Mouse (Mus musculus) liver, embryonic 16.5 days (tissue): ENCODE data around the gene Egfl8. TPM values are rescaled to one million over a fixed set of nuclear protein-coding genes. Genes with fewer than 3 reads are reported as not detected.

ENCODE experiments used
- ATAC-seq: fragments of 200-750 bp; cut with Nextera tagmentation; 2 replicates; pipeline ENCODE4 v1.8.0; 2017; ENCODE audit warnings: low read depth, mild to moderate bottlenecking, moderate number of reproducible peaks, moderate library complexity
- H3K27ac ChIP-seq: fragments of 300-500 bp; sonication (generic); 2 replicates; pipeline ENCODE4 v1.5.1; 2014; ENCODE audit warnings: mild to moderate bottlenecking, low read length
- H3K27me3 ChIP-seq: fragments of 300-500 bp; sonication (generic); 2 replicates; pipeline ENCODE4 v1.6.1; 2014; ENCODE audit warnings: low read depth, low read length, mixed read lengths; ENCODE audit not compliant: control insufficient read depth, insufficient read depth
- H3K36me3 ChIP-seq: fragments of 300-500 bp; sonication (generic); 2 replicates; pipeline ENCODE4 v1.6.1; 2014; ENCODE audit warnings: mild to moderate bottlenecking; ENCODE audit not compliant: control insufficient read depth, insufficient read depth
- H3K4me1 ChIP-seq: fragments of 300-500 bp; sonication (generic); 2 replicates; pipeline ENCODE4 v1.6.1; 2014; ENCODE audit warnings: low read depth, low read length, mixed read lengths; ENCODE audit not compliant: control insufficient read depth
- H3K4me2 ChIP-seq: fragments of 300-500 bp; sonication (generic); 2 replicates; pipeline ENCODE4 v1.6.1; 2014; ENCODE audit warnings: low read depth, low read length, mixed read lengths
- H3K4me3 ChIP-seq: fragments of 300-500 bp; sonication (generic); 2 replicates; pipeline ENCODE4 v1.5.1; 2014; ENCODE audit warnings: low read depth, mild to moderate bottlenecking, low read length
- H3K9ac ChIP-seq: fragments of 300-500 bp; sonication (generic); 2 replicates; pipeline ENCODE4 v1.6.1; 2014; ENCODE audit warnings: low read depth, low read length
- H3K9me3 ChIP-seq: fragments of 300-500 bp; sonication (generic); replicated peaks from 2 replicates; pipeline ENCODE4 v1.6.1; 2016; ENCODE audit warnings: low read length; ENCODE audit not compliant: control insufficient read depth
- WGBS: fragments of 180-500 bp; shearing (Covaris S2); extraction: QIAGEN DNeasy Blood & Tissue Kit; methylation state at CpG from one replicate; pipeline ENCODE4 v1.1.7; 2014; ENCODE audit not compliant: insufficient replicate concordance; 5-methylcytosine and 5-hydroxymethylcytosine counted together
- polyA plus RNA-seq: library from polyadenylated mRNA; unstranded; fragments of >200 nt; fragmentation: Nextera tagmentation; extraction: Ambion mirVana; gene quantifications from 2 replicates; pipeline ENCODE4 v1.2.1, GENCODE M21; 2015

Egfl8 gene
- polyA plus RNA-seq, 1 experiment from 2014 or later = 0.33 TPM

DNA sequence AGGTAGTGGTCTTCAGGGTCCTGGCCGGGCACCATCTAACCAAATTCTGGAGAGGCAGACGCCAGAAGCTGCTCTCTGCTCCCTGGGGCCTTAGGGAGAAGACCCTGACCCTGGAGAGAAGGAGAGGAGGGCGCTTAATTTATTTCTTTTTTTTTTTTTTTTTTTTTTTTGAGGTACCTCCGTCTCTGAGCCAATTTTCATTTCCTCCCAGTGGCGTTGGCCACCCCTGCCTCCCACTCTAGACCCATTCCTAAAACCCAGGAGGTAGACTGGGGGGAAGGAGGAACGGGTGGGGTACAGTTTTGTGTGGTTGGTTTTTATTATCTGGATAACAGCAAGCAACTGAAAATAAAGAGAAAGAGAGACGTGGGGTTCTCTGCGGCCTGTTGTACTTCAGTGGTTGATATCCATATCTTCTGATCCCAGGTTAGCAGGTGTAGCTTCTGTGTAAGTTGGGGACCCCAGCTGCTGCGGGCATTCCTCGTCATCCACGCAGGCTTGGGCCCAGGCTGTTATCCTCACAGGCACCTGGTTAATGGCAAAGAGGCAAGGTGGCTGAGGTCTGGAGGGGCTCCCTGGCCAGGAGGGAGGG is 2.6 kb downstream of the Egfl8 start:
- H3K9ac ChIP-seq = no peak overlapping the region
- peak; percentile 65 for ATAC-seq
- 36% methylated on average over 11 of the region's 11 CpGs for WGBS
- no peaks in the 10 kb centered on the region for H3K27me3 ChIP-seq
- no peak overlapping the region for H3K4me3 ChIP-seq
- peak overlapping the region; percentile 29 for H3K27ac ChIP-seq
- peaks cover 15% of the 10 kb centered on the region for H3K36me3 ChIP-seq
- no peaks in the 10 kb centered on the region for H3K9me3 ChIP-seq
- H3K4me1 ChIP-seq = peaks cover 21% of the 10 kb centered on the region
- no peak overlapping the region for H3K4me2 ChIP-seq

DNA sequence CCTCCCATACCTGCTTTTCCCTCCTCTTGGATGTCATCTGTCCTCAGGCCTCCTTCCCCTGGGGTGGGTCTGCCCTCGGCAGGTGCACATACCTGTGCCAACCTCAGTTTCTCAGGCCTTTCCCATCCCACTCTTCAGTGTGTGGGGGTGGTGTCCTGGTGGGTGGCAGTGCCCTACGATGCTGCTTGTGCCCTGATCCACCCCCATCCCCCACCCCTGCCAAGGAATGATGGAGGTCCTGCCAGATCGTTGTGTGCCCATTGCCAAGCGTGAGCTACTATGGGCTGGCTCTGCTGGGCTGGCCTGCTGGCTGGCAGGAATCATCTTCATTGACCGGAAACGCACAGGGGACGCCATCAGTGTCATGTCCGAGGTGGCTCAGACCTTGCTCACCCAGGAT is 4.7 kb downstream of the Egfl8 start:
- H3K36me3 ChIP-seq = peaks cover 13% of the 10 kb centered on the region
- ATAC-seq = no peak
- peaks cover 37% of the 10 kb centered on the region for H3K4me1 ChIP-seq
- 81% methylated on average over 8 of the region's 8 CpGs for WGBS
- H3K9ac ChIP-seq = no peak overlapping the region
- no peaks in the 10 kb centered on the region for H3K27me3 ChIP-seq
- no peak overlapping the region for H3K4me3 ChIP-seq
- no peak overlapping the region for H3K27ac ChIP-seq
- H3K9me3 ChIP-seq = no peaks in the 10 kb centered on the region
- no peak overlapping the region for H3K4me2 ChIP-seq

DNA sequence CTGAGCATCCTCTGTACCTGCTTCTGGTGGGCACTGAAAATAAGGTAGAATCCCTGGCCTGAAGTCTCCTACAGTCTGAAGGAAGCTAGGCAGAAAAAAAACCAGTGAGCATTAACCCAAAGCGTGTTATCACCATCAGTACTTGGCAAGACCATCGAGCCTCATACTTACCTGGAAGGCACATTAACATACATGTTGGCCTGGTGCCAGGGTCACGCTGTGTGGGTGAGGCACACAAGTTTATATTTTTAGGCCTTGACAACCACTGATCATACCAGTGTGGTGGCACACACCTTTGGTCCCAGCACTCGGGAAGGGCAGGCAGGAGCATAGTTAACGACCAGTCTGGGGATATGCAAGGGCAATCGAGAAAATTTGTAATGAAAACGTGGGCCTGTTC is 7.8 kb downstream of the Egfl8 start:
- H3K27ac ChIP-seq = no peak overlapping the region
- H3K36me3 ChIP-seq = peaks cover 13% of the 10 kb centered on the region
- H3K4me3 ChIP-seq = no peak overlapping the region
- ATAC-seq = no peak
- no peaks in the 10 kb centered on the region for H3K27me3 ChIP-seq
- H3K4me2 ChIP-seq = no peak overlapping the region
- H3K9me3 ChIP-seq = no peaks in the 10 kb centered on the region
- H3K9ac ChIP-seq = no peak overlapping the region
- 73% methylated on average over 7 of the region's 7 CpGs for WGBS
- peaks cover 43% of the 10 kb centered on the region for H3K4me1 ChIP-seq

- H3K4me2 ChIP-seq = peak overlapping the region; percentile 89
- no peaks in the 10 kb centered on the region for H3K9me3 ChIP-seq
- H3K27ac ChIP-seq = peak overlapping the region; percentile 88
- H3K36me3 ChIP-seq = peaks cover 3% of the 10 kb centered on the region; the same call in 1 of the 2 replicates
- peaks cover 47% of the 10 kb centered on the region for H3K4me1 ChIP-seq
- peak overlapping the region; percentile 70 for H3K4me3 ChIP-seq
- peak overlapping the region; percentile 77 for H3K9ac ChIP-seq
- H3K27me3 ChIP-seq = no peaks in the 10 kb centered on the region
- WGBS = 10% methylated on average over 31 of the region's 32 CpGs
- ATAC-seq = no peak
Measured at GRCm38 (mm10) chr17:34606186-34607039, 9.4 kb downstream of the Egfl8 start.

DNA sequence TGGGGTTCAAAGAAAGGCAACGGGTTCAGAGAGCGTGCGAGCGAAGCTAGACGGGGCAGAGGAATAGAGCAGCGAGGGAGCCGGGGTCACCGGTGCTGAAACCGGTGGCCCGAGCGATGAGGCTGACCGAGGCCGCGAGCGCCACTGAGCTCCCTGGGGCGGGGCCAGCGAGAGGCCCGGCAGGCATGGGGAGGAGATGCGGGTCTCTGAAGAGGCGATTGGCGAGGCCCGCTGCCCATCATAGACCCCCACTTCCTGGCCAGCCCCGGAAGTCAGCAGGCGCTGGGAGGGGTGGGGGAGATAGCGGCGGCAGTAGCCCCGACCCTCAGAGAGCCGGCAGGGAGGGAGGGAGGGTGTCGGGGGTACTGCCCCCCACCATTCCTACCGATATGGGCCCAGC is 10.2 kb downstream of the Egfl8 start:
- WGBS = 0% methylated on average over 23 of the region's 30 CpGs
- Histone ChIP-seq H3K27ac (peak overlapping the region; percentile 88), H3K9me3 (no peaks in the 10 kb centered on the region), H3K36me3 (peaks cover 4% of the 10 kb centered on the region), H3K4me1 (peaks cover 47% of the 10 kb centered on the region), H3K4me2 (peak overlapping the region; percentile 89), H3K9ac (peak overlapping the region; percentile 77), H3K4me3 (peak overlapping the region; percentile 70), H3K27me3 (no peaks in the 10 kb centered on the region)
- ATAC-seq = peak; percentile 25

DNA sequence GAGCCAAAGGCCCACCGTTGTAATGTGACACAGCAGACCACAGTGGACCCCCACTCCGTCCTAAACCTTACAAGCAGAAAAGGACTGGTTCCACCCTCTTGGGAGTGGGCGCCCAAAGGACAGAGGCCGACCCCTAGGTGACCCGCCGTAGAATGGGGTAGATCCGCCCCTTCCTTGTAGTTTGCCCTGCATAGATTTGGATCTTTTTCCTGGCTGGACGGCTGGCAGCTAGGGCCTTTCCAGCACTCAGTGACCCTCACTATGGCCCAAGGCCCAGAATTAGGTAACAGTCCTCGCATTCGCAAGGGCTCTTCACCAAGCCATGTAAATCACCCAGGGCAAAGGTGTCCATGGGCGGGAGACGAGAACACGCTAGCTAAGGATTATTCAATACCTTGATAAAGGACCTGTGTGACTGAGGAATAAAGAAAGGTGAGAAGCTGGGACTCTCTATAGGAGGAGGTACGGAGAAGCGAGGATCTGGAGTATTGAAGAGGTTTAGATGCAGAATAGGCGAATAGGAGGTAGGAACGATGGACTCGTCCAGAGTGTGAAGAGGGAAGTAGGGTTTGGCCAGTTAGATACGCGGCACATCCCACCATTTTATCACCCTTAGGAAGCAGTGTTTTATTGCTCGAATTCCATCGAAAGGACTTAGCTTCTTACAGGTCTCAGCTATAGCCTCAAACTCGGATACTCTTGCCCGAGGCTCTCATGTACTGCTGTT is 11.1 kb downstream of the Egfl8 start:
- Histone ChIP-seq H3K27me3 (no peaks in the 10 kb centered on the region), H3K9me3 (no peaks in the 10 kb centered on the region), H3K4me1 (peaks cover 49% of the 10 kb centered on the region), H3K4me2 (peak overlapping the region; percentile 89), H3K27ac (peak overlapping the region; percentile 88), H3K9ac (peak overlapping the region; percentile 77), H3K36me3 (peaks cover 8% of the 10 kb centered on the region), H3K4me3 (peak overlapping the region; percentile 70)
- ATAC-seq = no peak
- WGBS = 15% methylated on average over 24 of the region's 24 CpGs

GRCm38 (mm10) chr17:34604061-34604508 is 11.7 kb downstream of the Egfl8 start, which contains the start of gene Agpat1:
Gene Agpat1 (plus strand): TSS chr17:34604262.
- H3K4me3 ChIP-seq = peak within 1 kb of the TSS; percentile 77
- no peaks in the 10 kb centered on the region for H3K9me3 ChIP-seq
- no peaks in the 10 kb centered on the region for H3K27me3 ChIP-seq
- ATAC-seq = peak; percentile 79
- 0% methylated on average over 35 of the region's 35 CpGs for WGBS
- H3K36me3 ChIP-seq = peaks cover 8% of the 10 kb centered on the region
- H3K27ac ChIP-seq = peak within 1 kb of the TSS; percentile 88
- peaks cover 52% of the 10 kb centered on the region for H3K4me1 ChIP-seq
- peak within 1 kb of the TSS; percentile 82 for H3K9ac ChIP-seq
- peak within 1 kb of the TSS; percentile 89 for H3K4me2 ChIP-seq

GRCm38 (mm10) chr17:34603375-34604060 is 12.3 kb downstream of the Egfl8 start, which contains the start of gene Rnf5:
Gene Rnf5 (minus strand): TSS chr17:34603690.
- ATAC-seq = peak; percentile 89
- Histone ChIP-seq H3K27me3 (no peaks in the 10 kb centered on the region), H3K4me1 (peaks cover 46% of the 10 kb centered on the region), H3K36me3 (peaks cover 8% of the 10 kb centered on the region), H3K9me3 (no peaks in the 10 kb centered on the region), H3K4me2 (peak within 1 kb of the TSS; percentile 89), H3K27ac (peak within 1 kb of the TSS; percentile 88), H3K9ac (peak within 1 kb of the TSS; percentile 82), H3K4me3 (peak within 1 kb of the TSS; percentile 77)
- WGBS = under 1% methylated on average over 30 of the region's 30 CpGs
